Mouse (Mus musculus): Measurements from ENCODE around the gene Nenf. TPM values are rescaled to one million over a fixed set of nuclear protein-coding genes. Genes with fewer than 3 reads are reported as not detected.

The Nenf gene
- polyA plus RNA-seq, 1 experiment from 2014 or later: 72.4 TPM

DNA sequence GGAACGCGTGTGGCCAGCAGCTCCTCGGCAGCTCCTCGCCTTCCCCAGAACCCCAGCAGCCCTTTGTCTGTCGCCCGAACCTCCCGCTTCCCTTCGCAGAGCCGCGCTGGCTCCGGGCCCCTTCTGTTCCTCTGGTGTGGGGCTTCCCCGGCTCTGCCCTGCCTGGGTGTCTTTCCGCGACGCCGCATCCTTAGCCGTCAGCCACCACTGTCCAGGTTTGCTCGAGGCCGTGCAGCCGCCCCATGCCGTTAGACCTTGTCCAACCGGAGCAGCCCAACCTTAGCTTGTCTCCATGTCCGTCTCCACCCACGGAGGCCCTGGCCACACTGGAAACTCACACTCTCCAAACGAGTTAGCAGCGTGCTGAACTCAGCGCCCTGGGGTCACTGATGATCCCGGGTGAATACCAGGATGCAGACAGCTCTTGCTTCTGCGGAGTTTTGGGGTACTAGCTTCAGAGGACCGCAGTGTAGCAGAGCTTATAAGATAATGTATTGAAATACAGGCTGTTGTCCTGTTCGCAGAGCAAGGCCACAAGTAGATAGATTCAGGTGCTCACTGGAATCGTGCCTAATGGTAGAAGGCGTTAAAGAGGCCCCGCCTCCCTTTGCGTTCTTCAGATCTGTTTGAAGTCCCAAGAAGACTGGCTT, 8.4 kb upstream of the Nenf start:
- peak overlapping the region; percentile 86 for H3K9ac ChIP-seq (ENCODE audit: low read length)
- peak; percentile 73 for ATAC-seq (ENCODE audit: insufficient read depth, low FRiP score, low TSS enrichment)
- WGBS: 1% methylated on average over 35 of the region's 35 CpGs

DNA sequence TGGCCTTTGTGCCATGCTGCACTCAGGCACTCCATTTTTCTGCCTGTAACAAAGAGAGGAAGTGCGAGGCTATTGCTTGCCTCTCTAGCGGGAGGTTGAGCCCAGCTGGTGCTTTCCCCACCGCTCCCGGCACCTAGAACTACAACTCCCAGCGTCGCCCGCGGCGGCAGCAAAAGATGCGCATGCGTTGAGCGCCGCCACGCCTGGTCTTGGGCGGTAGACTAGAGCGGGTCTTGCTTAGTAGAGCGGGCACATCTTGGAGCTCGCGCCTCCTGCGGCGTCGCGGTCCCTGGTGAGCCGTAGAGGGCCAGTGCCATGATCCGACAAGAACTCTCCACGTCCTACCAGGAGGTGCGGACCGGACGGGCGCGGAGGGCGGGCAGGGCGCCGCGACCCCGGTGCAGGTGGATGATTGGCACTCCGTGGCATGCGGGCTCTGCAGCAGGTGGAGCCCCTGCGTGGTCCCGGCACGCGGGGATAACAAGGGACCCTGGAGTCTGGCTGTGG, 7.8 kb upstream of the Nenf start, which contains the start of gene Tmem206:
Gene Tmem206 (plus strand): TSS at position 187 of the 507 bp plus-strand sequence.
- DNase-seq (ENCODE audit: low spot score) (peak; percentile 98), ATAC-seq (ENCODE audit: insufficient read depth, low FRiP score, low TSS enrichment) (peak; percentile 96)
- peak within 1 kb of the TSS; percentile 68; the same call in 1 of the 2 replicates for H3K27ac ChIP-seq (ENCODE audit: low read depth, low read length)
- peak within 1 kb of the TSS; percentile 91 for H3K4me2 ChIP-seq (ENCODE audit: low read depth)
- no peaks in the 10 kb centered on the region for H3K27me3 ChIP-seq (ENCODE audit: control insufficient read depth, insufficient read depth, low read length)
- H3K4me3 ChIP-seq (ENCODE audit: low read depth, low read length): peak within 1 kb of the TSS; percentile 80
- no peaks in the 10 kb centered on the region for H3K9me3 ChIP-seq (ENCODE audit: control insufficient read depth, low read length)
- peak within 1 kb of the TSS; percentile 86 for H3K9ac ChIP-seq (ENCODE audit: low read length)
- H3K4me1 ChIP-seq (ENCODE audit: control insufficient read depth, insufficient read depth, low read length): peaks cover 10% of the 10 kb centered on the region; the same call in 1 of the 2 replicates
- WGBS: under 1% methylated on average over 41 of the region's 42 CpGs
- peaks cover 2% of the 10 kb centered on the region; the same call in 1 of the 2 replicates for H3K36me3 ChIP-seq (ENCODE audit: control insufficient read depth, insufficient read depth, low read length)

More for the DNA sequence above, 8.4 kb upstream of the Nenf start:
- Histone ChIP-seq H3K4me1 (ENCODE audit: control insufficient read depth, insufficient read depth, low read length) (peaks cover 10% of the 10 kb centered on the region; the same call in 1 of the 2 replicates), H3K4me2 (ENCODE audit: low read depth) (peak overlapping the region; percentile 91), H3K9me3 (ENCODE audit: control insufficient read depth, low read length) (no peaks in the 10 kb centered on the region), H3K36me3 (ENCODE audit: control insufficient read depth, insufficient read depth, low read length) (peaks cover 2% of the 10 kb centered on the region; the same call in 1 of the 2 replicates), H3K27ac (ENCODE audit: low read depth, low read length) (peak overlapping the region; percentile 68; the same call in 1 of the 2 replicates), H3K27me3 (ENCODE audit: control insufficient read depth, insufficient read depth, low read length) (no peaks in the 10 kb centered on the region), H3K4me3 (ENCODE audit: low read depth, low read length) (peak overlapping the region; percentile 80)
- DNase-seq (ENCODE audit: low spot score): no peak

DNA sequence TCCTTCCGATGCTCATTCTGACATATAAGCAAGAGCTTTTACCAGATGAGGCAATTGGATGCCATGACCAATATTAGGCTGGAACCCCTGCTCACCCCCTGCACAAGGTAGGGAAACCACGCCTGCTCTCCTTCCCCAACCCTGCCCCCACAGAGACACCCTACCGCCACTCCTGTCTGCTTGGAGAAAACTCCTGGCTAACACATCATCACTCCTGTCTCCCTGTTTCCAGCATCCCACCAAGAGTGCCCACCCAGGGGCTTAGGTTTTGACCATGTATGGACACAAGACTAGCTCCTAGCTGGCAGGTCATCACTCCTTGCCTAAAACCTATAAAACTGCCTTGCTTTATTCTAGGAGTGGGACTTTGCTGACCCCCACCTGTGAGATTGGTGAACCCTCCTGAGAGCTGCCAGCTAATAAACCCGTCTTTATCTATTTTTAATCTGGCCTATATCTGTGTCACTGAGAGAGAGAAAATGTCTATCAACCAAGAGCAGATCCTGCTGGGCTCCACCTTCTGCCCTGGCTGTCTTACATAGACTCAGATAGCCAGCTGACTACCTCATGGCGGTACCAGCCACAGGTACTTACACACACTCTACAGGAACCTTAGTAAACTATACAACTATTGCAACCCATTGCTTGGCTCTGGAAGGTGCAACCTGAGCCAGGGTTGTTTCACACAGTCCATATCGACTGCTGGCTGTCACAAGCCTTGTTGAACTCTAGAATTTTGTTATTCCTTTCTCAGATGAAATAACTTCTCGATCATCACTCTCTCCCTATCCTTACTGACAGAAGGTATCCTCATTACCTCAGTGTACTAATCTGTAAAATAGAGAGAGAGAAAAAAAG, 7.0 kb upstream of the Nenf start:
- WGBS: 85% methylated on average over 7 of the region's 7 CpGs
- no peak overlapping the region; the same call in 1 of the 2 replicates for H3K4me2 ChIP-seq (ENCODE audit: low read depth)
- no peaks in the 10 kb centered on the region for H3K9me3 ChIP-seq (ENCODE audit: control insufficient read depth, low read length)
- no peaks in the 10 kb centered on the region for H3K27me3 ChIP-seq (ENCODE audit: control insufficient read depth, insufficient read depth, low read length)
- peaks cover 10% of the 10 kb centered on the region; the same call in 1 of the 2 replicates for H3K4me1 ChIP-seq (ENCODE audit: control insufficient read depth, insufficient read depth, low read length)
- peaks cover 2% of the 10 kb centered on the region; the same call in 1 of the 2 replicates for H3K36me3 ChIP-seq (ENCODE audit: control insufficient read depth, insufficient read depth, low read length)
- H3K4me3 ChIP-seq (ENCODE audit: low read depth, low read length): no peak overlapping the region
- DNase-seq (ENCODE audit: low spot score) (no peak), ATAC-seq (ENCODE audit: insufficient read depth, low FRiP score, low TSS enrichment) (0 out of 2 replicates have a peak, but pooled peaks have one; percentile 24)
- H3K27ac ChIP-seq (ENCODE audit: low read depth, low read length): no peak overlapping the region; the same call in 1 of the 2 replicates
- H3K9ac ChIP-seq (ENCODE audit: low read length): peak overlapping the region; percentile 19; the same call in 1 of the 2 replicates

DNA sequence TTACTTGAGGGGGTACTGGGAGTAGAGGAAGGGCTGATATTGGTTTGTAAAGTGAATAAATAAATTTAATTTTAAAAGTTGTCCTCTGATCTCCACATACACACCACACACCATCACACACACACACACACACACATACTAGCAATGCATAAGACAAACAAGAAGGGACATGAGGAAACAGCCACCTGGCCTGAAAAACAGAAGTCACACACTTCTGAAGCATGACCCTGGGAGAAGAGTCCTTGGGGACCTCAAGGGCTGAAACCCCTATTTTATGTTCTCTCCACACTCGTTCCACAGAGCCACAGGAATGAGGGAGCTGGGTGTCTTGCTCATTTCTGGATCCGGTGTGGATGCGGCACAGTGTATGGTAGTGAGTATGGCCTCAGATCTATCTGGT, 5.4 kb upstream of the Nenf start:
- Histone ChIP-seq H3K36me3 (ENCODE audit: control insufficient read depth, insufficient read depth, low read length) (peaks cover under 1% of the 10 kb centered on the region; the same call in 1 of the 2 replicates), H3K27ac (ENCODE audit: low read depth, low read length) (no peak overlapping the region), H3K4me2 (ENCODE audit: low read depth) (no peak overlapping the region), H3K4me3 (ENCODE audit: low read depth, low read length) (no peak overlapping the region), H3K9me3 (ENCODE audit: control insufficient read depth, low read length) (no peaks in the 10 kb centered on the region), H3K9ac (ENCODE audit: low read length) (no peak overlapping the region), H3K4me1 (ENCODE audit: control insufficient read depth, insufficient read depth, low read length) (peaks cover 10% of the 10 kb centered on the region; the same call in 1 of the 2 replicates), H3K27me3 (ENCODE audit: control insufficient read depth, insufficient read depth, low read length) (no peaks in the 10 kb centered on the region)
- WGBS: 88% methylated on average over 3 of the region's 3 CpGs
- no peak for DNase-seq (ENCODE audit: low spot score)
- ATAC-seq (ENCODE audit: insufficient read depth, low FRiP score, low TSS enrichment): no peak

DNA sequence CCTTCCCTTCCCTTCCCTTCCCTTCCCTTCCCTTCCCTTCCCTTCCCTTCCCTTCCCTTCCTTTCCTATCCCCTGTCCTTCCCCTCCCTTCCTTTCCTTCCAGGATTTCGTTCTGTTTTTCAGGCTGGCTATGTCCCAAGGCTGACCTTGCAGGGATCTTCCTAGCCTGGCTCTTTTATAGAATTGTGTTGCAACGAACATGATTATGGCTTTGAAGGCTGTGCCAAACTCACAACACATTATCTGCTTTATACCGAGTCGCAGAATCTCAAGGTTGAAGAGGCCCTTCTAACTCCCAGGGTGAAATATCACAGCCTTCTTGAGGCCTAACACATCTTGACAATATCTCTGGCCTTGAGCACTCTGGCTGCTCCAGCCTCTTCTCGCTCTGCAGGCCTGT, 692 bp upstream of the Nenf start:
- no peak for DNase-seq (ENCODE audit: low spot score)
- ATAC-seq (ENCODE audit: insufficient read depth, low FRiP score, low TSS enrichment): no peak
- Histone ChIP-seq H3K9ac (ENCODE audit: low read length) (no peak overlapping the region), H3K4me1 (ENCODE audit: control insufficient read depth, insufficient read depth, low read length) (no peaks in the 10 kb centered on the region; the same call in 1 of the 2 replicates), H3K27me3 (ENCODE audit: control insufficient read depth, insufficient read depth, low read length) (no peaks in the 10 kb centered on the region), H3K4me3 (ENCODE audit: low read depth, low read length) (no peak overlapping the region), H3K4me2 (ENCODE audit: low read depth) (no peak overlapping the region), H3K9me3 (ENCODE audit: control insufficient read depth, low read length) (no peaks in the 10 kb centered on the region), H3K36me3 (ENCODE audit: control insufficient read depth, insufficient read depth, low read length) (no peaks in the 10 kb centered on the region), H3K27ac (ENCODE audit: low read depth, low read length) (no peak overlapping the region)
- 84% methylated on average over 5 of the region's 5 CpGs for WGBS

DNA sequence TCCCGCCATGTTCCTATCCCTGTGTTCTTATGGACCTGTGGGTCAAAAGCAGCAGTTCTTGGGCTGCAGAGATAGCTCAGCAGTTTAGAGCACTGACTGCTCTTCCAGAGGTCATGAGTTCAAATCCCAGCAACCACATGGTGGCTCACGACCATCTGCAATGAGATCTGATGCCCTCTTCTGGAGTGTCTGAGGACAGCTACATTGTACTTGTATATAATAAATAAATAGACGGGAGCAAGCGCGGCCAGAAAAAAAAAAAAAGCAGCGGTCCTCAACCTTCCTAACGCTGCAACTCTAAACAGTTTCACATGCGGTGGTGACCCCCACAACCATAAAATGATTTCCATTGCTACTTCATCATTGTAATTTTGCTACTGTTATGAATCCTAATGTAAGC, 1.2 kb downstream of the Nenf start:
- 90% methylated on average over 8 of the region's 8 CpGs for WGBS
- Histone ChIP-seq H3K9ac (ENCODE audit: low read length) (no peak overlapping the region), H3K4me1 (ENCODE audit: control insufficient read depth, insufficient read depth, low read length) (peaks cover 4% of the 10 kb centered on the region; the same call in 1 of the 2 replicates), H3K4me3 (ENCODE audit: low read depth, low read length) (no peak overlapping the region), H3K9me3 (ENCODE audit: control insufficient read depth, low read length) (no peaks in the 10 kb centered on the region), H3K36me3 (ENCODE audit: control insufficient read depth, insufficient read depth, low read length) (no peaks in the 10 kb centered on the region), H3K27ac (ENCODE audit: low read depth, low read length) (no peak overlapping the region), H3K4me2 (ENCODE audit: low read depth) (peak overlapping the region; percentile 57; the same call in 1 of the 2 replicates), H3K27me3 (ENCODE audit: control insufficient read depth, insufficient read depth, low read length) (no peaks in the 10 kb centered on the region)
- ATAC-seq (ENCODE audit: insufficient read depth, low FRiP score, low TSS enrichment): no peak
- DNase-seq (ENCODE audit: low spot score): no peak

DNA sequence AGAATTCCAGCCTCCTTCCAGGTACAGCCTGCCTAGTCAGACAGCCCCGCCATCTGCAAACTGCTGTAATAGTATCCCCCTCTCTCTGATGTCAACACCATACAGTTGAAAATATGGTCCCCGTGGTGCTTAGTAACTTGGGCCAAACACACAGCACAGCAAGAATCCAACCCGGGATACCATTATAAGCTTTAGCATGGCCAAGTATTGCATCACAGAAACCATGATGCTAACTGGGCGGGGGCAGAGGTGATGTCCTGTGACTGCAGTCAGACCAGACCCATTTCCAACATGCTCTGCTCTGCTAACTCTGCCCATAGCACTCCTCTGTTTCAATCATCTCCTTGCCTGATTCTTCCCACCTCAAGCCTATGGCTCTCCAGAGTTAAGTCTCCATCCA, 4.1 kb downstream of the Nenf start:
- H3K9ac ChIP-seq (ENCODE audit: low read length): no peak overlapping the region
- H3K4me1 ChIP-seq (ENCODE audit: control insufficient read depth, insufficient read depth, low read length): peaks cover 4% of the 10 kb centered on the region; the same call in 1 of the 2 replicates
- H3K9me3 ChIP-seq (ENCODE audit: control insufficient read depth, low read length): no peaks in the 10 kb centered on the region
- H3K36me3 ChIP-seq (ENCODE audit: control insufficient read depth, insufficient read depth, low read length): no peaks in the 10 kb centered on the region
- 73% methylated on average over 4 of the region's 4 CpGs for WGBS
- H3K4me2 ChIP-seq (ENCODE audit: low read depth): no peak overlapping the region
- H3K27me3 ChIP-seq (ENCODE audit: control insufficient read depth, insufficient read depth, low read length): no peaks in the 10 kb centered on the region
- no peak overlapping the region for H3K4me3 ChIP-seq (ENCODE audit: low read depth, low read length)
- ATAC-seq (ENCODE audit: insufficient read depth, low FRiP score, low TSS enrichment) (no peak), DNase-seq (ENCODE audit: low spot score) (no peak)
- no peak overlapping the region for H3K27ac ChIP-seq (ENCODE audit: low read depth, low read length)

DNA sequence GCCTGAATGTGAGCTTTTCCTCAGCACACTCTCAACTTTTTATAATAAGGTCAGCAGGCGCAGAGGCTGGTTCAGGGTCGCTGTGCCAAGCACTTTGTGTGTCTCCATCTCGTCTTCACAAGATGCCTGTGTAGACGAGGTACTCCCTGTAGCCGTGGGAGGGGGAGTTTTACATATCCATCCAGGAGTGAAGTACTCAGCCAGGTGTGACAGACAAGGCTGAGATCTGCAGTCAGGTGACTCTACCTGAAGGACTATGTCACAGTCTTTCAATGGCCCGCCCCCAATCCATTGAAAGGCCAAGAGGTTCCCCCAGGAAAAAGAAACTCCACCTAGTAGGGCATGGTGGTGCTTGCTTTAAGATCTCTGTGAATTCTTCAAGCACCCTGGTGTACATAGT, 4.8 kb downstream of the Nenf start:
- Histone ChIP-seq H3K27me3 (ENCODE audit: control insufficient read depth, insufficient read depth, low read length) (no peaks in the 10 kb centered on the region), H3K9me3 (ENCODE audit: control insufficient read depth, low read length) (no peaks in the 10 kb centered on the region), H3K27ac (ENCODE audit: low read depth, low read length) (no peak overlapping the region), H3K36me3 (ENCODE audit: control insufficient read depth, insufficient read depth, low read length) (no peaks in the 10 kb centered on the region), H3K9ac (ENCODE audit: low read length) (no peak overlapping the region), H3K4me1 (ENCODE audit: control insufficient read depth, insufficient read depth, low read length) (peaks cover 4% of the 10 kb centered on the region; the same call in 1 of the 2 replicates), H3K4me3 (ENCODE audit: low read depth, low read length) (peak overlapping the region; percentile 44; the same call in 1 of the 2 replicates), H3K4me2 (ENCODE audit: low read depth) (peak overlapping the region; percentile 43)
- WGBS: 71% methylated on average over 6 of the region's 6 CpGs
- DNase-seq (ENCODE audit: low spot score): no peak
- no peak for ATAC-seq (ENCODE audit: insufficient read depth, low FRiP score, low TSS enrichment)

Measured in neural tube, embryonic 11.5 days (tissue).